Mouse (Mus musculus) limb, embryonic 13.5 days (tissue): ENCODE results near the gene Mylpf. TPM values are rescaled to one million over a fixed set of nuclear protein-coding genes. Genes with fewer than 3 reads are reported as not detected.

Experiments
- ATAC-seq: fragments of 200-750 bp; cut with Nextera tagmentation; 2 replicates; pipeline ENCODE4 v1.8.0; 2017; ENCODE audit warnings: low read depth, moderate number of reproducible peaks, moderate TSS enrichment; ENCODE audit not compliant: low FRiP score
- H3K27ac ChIP-seq: fragments of 300-500 bp; sonication (generic); 2 replicates; pipeline ENCODE4 v1.5.1; 2015; ENCODE audit warnings: inconsistent platforms, mild to moderate bottlenecking, moderate library complexity
- H3K27me3 ChIP-seq: fragments of 300-500 bp; sonication (generic); 2 replicates; pipeline ENCODE4 v1.6.1; 2015; ENCODE audit warnings: mild to moderate bottlenecking, inconsistent platforms
- H3K36me3 ChIP-seq: fragments of 300-500 bp; sonication (generic); 2 replicates; pipeline ENCODE4 v1.6.1; 2015; ENCODE audit warnings: inconsistent platforms, mild to moderate bottlenecking, moderate library complexity
- H3K4me1 ChIP-seq: fragments of 300-500 bp; sonication (generic); 2 replicates; pipeline ENCODE4 v1.6.1; 2015; ENCODE audit warnings: inconsistent platforms
- H3K4me2 ChIP-seq: fragments of 300-500 bp; sonication (generic); replicated peaks from 2 replicates; pipeline ENCODE4 v1.6.1; 2015; ENCODE audit warnings: inconsistent platforms, mild to moderate bottlenecking, moderate library complexity
- H3K4me3 ChIP-seq: fragments of 300-500 bp; sonication (generic); 2 replicates; pipeline ENCODE4 v1.5.1; 2015; ENCODE audit warnings: moderate library complexity, mild to moderate bottlenecking, inconsistent platforms
- H3K9ac ChIP-seq: fragments of 300-500 bp; sonication (generic); 2 replicates; pipeline ENCODE4 v1.6.1; 2015; ENCODE audit warnings: mild to moderate bottlenecking, inconsistent platforms
- H3K9me3 ChIP-seq: fragments of 300-500 bp; sonication (generic); 2 replicates; pipeline ENCODE4 v1.6.1; 2016; ENCODE audit warnings: inconsistent platforms
- WGBS: fragments of 180-500 bp; shearing (Covaris S2); methylation state at CpG from one replicate; pipeline ENCODE4 v1.1.7; 2015; 5-methylcytosine and 5-hydroxymethylcytosine counted together
- polyA plus RNA-seq: library from polyadenylated mRNA; unstranded; fragments of >200 nt; fragmentation: Nextera tagmentation; extraction: Ambion mirVana; gene quantifications from 2 replicates; pipeline ENCODE4 v1.2.1, GENCODE M21; 2015

Gene Mylpf
- polyA plus RNA-seq, 1 experiment from 2014 or later = 353 TPM

DNA sequence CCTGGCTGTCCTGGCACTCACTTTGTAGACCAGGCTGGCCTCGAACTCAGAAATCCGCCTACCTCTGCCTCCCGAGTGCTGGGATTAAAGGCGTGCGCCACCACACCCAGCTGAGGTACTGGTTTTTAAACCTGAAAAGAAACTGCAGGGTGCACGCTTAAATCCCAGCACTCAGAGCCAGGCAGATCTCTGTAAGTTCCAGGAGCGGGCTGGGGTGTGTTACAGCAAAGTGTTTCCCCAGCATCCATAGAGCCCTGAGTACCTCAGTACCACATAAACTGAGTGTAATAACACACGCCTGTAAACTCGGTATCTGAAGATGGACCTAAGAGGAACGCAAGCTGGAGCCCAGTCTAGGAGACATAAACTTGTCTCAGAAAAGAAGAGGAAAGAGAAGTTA lies 21.3 kb upstream of the Mylpf start:
- Histone ChIP-seq H3K4me3 (no peak overlapping the region), H3K4me2 (no peak overlapping the region), H3K36me3 (peaks cover 14% of the 10 kb centered on the region), H3K9ac (no peak overlapping the region), H3K27me3 (no peaks in the 10 kb centered on the region), H3K4me1 (no peaks in the 10 kb centered on the region), H3K9me3 (no peaks in the 10 kb centered on the region), H3K27ac (no peak overlapping the region)
- no peak for ATAC-seq
- WGBS = 73% methylated on average over 10 of the region's 10 CpGs

DNA sequence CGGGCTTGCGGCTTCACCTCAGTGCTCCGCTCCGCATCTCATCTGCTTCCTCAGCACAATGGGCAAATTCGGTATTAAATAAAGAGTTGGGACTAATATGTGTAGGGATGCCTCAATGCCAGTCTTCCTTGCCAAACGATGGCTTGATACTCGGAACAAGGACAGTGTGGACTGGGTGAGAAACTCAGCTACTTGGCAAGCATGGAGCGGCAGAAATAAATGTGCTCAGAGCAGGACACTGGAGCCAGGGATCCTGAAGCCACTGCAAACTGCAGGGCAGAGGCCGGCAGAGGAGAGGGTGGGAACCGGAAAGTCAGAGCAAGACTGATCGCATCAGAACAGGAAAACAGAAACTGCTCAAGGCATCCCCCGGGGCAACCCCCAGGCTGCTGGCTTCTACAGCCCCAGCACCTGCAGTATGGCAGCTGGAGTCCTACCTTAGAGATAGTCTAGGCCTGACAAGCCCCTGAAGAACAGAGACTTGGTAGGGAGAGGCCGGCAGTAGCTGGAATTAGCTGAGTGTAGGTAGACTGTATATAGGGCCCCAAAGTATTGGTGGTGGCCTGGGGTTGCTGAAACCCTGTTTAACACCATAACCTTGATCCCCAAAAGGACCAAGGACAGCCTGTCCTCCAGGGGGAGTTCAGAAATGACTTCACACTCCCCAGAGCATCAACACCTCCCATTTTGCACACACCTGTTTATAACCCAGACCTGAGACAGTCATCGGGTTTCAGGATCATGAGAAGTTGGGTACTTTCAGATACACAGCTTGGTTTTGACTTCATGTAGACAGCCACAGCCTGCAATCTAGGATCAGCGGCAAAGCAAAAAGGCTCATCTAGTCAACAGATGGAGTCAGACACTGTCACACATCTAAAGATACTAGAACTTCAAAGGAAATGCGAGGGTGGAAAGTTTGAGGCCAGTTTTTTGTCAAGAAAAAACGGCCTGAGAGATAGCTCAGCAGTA lies 20.1 kb upstream of the Mylpf start:
- no peak overlapping the region; the same call in 1 of the 2 replicates for H3K27ac ChIP-seq
- no peak for ATAC-seq

DNA sequence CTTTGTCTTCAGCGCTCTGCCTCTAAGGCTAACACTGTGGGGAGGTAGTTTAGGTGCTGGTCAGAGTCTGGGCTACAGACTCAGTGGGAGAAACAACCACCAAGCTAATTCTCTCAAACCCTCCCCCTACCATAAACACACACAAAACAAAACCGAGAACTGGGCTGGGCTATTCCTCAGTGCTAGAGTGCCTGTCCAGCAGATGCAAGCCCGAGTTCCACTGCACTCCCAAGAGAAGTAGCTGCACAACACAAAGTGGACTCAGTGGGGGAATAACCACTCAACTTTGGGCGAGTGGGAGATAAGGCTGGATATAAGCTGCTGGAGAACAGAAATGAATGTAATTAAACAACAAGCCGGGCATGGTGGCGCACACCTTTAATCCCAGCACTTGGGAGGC lies 18.0 kb upstream of the Mylpf start:
- no peak overlapping the region for H3K4me3 ChIP-seq
- H3K27me3 ChIP-seq = no peaks in the 10 kb centered on the region
- H3K36me3 ChIP-seq = peaks cover 38% of the 10 kb centered on the region
- 83% methylated on average over 6 of the region's 6 CpGs for WGBS
- no peak overlapping the region for H3K9ac ChIP-seq
- H3K4me1 ChIP-seq = peaks cover 18% of the 10 kb centered on the region
- ATAC-seq = no peak
- no peak overlapping the region for H3K4me2 ChIP-seq
- no peak overlapping the region for H3K27ac ChIP-seq
- H3K9me3 ChIP-seq = no peaks in the 10 kb centered on the region

More for the DNA sequence above, 20.1 kb upstream of the Mylpf start:
- Histone ChIP-seq H3K4me1 (peaks cover 2% of the 10 kb centered on the region; the same call in 1 of the 2 replicates), H3K4me2 (no peak overlapping the region), H3K4me3 (no peak overlapping the region), H3K36me3 (peaks cover 26% of the 10 kb centered on the region), H3K9ac (no peak overlapping the region), H3K27me3 (no peaks in the 10 kb centered on the region), H3K9me3 (no peaks in the 10 kb centered on the region)
- 76% methylated on average over 17 of the region's 17 CpGs for WGBS

DNA sequence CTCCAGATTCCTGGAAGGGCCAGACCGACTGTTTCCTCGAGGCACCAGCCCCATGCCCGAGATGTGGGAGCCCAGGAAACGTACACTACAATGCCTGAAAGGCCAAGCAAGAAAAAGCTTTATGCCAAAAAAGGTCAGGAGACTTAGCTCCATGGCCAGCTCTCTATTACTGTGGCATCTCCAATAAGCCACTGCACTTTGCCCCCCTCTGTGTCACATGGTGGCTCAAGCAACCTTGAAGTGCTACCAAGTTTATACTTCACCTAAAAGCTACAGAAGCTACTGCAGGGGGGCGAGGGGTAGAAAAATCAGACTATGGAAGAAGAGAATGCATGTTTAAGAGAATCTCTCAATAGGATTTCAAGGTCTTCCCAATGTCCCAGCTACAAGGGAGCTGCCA lies 15.7 kb upstream of the Mylpf start:
- Histone ChIP-seq H3K4me1 (peaks cover 28% of the 10 kb centered on the region), H3K27me3 (no peaks in the 10 kb centered on the region), H3K9ac (no peak overlapping the region), H3K4me2 (no peak overlapping the region), H3K27ac (no peak overlapping the region), H3K4me3 (no peak overlapping the region), H3K36me3 (peaks cover 51% of the 10 kb centered on the region), H3K9me3 (no peaks in the 10 kb centered on the region)
- no peak for ATAC-seq
- WGBS = 91% methylated on average over 5 of the region's 5 CpGs

DNA sequence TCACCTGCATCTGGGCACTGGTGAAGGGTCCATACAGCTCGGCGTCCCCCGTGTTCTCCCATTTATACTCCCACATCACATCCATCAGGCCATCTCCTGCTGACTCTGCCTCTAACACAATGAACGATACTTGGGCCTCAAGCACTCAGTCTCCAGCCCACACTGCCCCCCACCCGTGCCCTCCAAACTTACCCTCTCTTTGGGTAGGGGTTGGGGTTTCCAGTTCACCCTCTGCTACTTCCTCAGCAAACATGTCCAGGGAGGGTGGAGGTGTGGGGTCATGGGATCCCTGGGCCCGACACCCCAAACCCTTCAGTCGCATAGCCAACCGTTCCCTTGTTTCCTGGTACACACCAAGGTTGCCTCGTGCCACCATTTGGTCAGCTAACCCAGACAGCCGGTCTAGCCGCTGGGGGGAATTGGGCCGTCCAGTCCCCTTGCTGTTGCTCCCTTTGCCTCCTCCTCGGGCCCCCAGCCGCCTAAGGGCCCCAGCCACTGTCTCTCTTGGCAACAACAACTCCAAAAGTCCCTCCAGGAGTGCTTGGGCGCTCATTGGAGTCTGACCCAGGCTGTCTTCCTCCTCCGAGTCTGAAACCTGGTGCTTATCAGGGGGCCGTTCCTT lies 14.6 kb upstream of the Mylpf start:
- WGBS = 91% methylated on average over 17 of the region's 17 CpGs
- Histone ChIP-seq H3K4me3 (peak overlapping the region; percentile 71), H3K4me2 (peak overlapping the region; percentile 90), H3K9me3 (no peaks in the 10 kb centered on the region), H3K9ac (peak overlapping the region; percentile 78), H3K4me1 (peaks cover 28% of the 10 kb centered on the region), H3K36me3 (peaks cover 63% of the 10 kb centered on the region), H3K27me3 (no peaks in the 10 kb centered on the region), H3K27ac (no peak overlapping the region)
- ATAC-seq = no peak

DNA sequence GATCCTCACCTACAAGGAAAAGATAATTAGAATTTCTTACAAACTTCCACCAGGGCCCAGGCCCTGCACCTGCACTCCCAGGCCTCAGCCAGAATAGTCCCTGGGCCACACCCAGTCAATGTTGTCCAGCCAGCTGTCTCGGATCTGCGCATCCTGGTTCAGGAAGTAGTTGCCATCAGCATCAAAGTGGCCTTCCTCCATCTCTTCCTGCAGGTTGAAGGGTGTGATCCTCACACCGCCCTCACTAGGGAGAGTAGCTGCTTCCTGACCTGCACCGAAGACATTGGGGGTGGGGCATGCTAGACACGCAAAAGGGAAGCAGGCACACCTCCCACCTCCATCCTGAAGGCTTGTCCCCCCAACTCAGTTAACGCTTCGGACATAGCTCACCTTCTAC lies 14.1 kb upstream of the Mylpf start:
- H3K4me3 ChIP-seq = peak overlapping the region; percentile 71
- no peaks in the 10 kb centered on the region for H3K9me3 ChIP-seq
- peaks cover 68% of the 10 kb centered on the region for H3K36me3 ChIP-seq
- H3K27ac ChIP-seq = peak overlapping the region; percentile 90; the same call in 1 of the 2 replicates
- no peaks in the 10 kb centered on the region for H3K27me3 ChIP-seq
- peaks cover 28% of the 10 kb centered on the region for H3K4me1 ChIP-seq
- peak overlapping the region; percentile 78 for H3K9ac ChIP-seq
- WGBS = 76% methylated on average over 7 of the region's 7 CpGs
- no peak for ATAC-seq
- H3K4me2 ChIP-seq = peak overlapping the region; percentile 90

DNA sequence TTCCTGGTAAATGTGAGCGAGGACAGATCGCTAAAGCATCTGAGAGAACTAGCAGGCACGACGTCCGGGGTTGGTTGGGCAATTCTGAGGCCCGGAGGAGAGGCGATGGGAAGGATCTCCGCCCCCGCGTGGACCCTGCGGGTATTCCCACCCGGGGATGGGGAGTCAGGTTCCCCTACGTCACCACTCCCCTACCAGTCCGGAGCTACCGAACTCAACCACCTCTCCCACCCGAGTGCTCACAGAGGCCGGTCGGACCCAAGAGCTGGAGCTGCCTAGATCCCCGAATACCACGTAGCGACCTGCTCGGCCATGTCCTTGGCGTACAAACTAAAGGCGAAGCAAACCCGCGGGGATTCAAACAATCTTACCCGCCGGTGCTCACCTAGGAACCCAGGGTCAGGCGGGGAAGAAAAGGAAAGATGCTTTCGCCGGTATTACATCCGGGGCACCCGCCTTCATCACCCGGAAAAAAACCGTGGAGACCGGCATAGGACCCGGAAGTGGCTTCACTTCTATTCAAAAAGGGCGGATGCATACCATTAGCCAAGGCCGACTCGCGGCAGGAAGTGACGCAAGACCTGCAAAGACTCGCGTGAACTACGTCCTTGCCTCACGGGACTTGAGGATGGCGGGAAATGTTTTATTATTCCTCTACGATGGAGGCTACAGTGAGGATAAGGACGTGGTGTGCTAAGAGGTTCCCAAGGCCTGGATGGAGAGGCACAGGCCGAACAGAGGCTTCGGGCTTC lies 13.0 kb upstream of the Mylpf start, which contains the start of gene Cd2bp2:
Cd2bp2 (minus strand) TSS at position 507 of the 752 bp plus-strand sequence.
- Histone ChIP-seq H3K27ac (peak within 1 kb of the TSS; percentile 90), H3K27me3 (no peaks in the 10 kb centered on the region), H3K4me2 (peak within 1 kb of the TSS; percentile 90), H3K9me3 (no peaks in the 10 kb centered on the region), H3K4me3 (peak within 1 kb of the TSS; percentile 71), H3K4me1 (peaks cover 28% of the 10 kb centered on the region), H3K9ac (peak within 1 kb of the TSS; percentile 78), H3K36me3 (peaks cover 79% of the 10 kb centered on the region)
- WGBS = under 1% methylated on average over 51 of the region's 51 CpGs
- peak; percentile 96 for ATAC-seq

DNA sequence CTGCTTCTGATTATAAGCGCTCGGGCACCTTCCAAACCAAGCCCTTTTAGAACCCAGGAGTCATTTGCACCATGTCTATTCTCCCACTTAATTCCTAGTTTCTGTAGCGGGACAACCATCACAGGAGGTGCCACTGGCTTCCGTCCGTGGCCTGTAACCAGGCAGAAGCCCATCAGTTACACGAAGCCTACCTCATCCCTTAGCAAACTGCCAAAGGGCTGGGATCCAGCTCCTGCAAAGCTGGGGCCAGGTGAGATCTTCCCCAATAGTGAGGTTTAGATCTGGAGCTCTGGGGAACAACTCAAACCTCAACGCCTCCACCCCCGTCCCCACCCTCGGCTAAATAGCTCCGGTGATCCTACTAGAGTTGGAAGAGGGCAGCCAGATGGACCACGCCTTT lies 12.2 kb upstream of the Mylpf start:
- Histone ChIP-seq H3K36me3 (peaks cover 81% of the 10 kb centered on the region), H3K27ac (peak overlapping the region; percentile 88), H3K9me3 (no peaks in the 10 kb centered on the region), H3K27me3 (no peaks in the 10 kb centered on the region), H3K4me3 (peak overlapping the region; percentile 71), H3K4me2 (peak overlapping the region; percentile 69), H3K4me1 (peaks cover 28% of the 10 kb centered on the region), H3K9ac (peak overlapping the region; percentile 72)
- no peak for ATAC-seq
- 61% methylated on average over 11 of the region's 11 CpGs for WGBS

DNA sequence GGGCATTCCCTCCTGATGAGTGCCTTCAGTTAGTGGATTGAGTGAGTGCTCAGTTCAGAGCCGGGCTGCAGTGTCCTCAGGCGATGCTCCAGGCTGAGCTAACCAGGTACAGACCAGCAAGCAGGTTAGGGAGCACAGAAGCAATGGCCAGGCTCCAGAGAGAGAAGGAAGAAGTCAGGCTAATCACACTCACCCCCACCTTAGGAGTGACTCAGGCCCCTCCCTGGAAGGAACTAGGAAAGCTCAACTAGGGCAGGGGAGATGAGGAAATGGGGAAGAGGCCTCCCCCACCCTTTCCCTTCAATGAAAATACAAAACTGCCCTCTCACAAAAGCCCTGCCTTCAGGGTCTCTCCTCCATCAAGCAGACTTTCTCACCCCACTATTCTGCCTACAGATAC lies 2.1 kb upstream of the Mylpf start:
- H3K4me1 ChIP-seq = peaks cover 28% of the 10 kb centered on the region
- no peaks in the 10 kb centered on the region for H3K27me3 ChIP-seq
- H3K36me3 ChIP-seq = peaks cover 35% of the 10 kb centered on the region
- ATAC-seq = no peak
- WGBS = 51% methylated on average over 2 of the region's 2 CpGs
- H3K9ac ChIP-seq = peak overlapping the region; percentile 97
- H3K9me3 ChIP-seq = no peaks in the 10 kb centered on the region
- peak overlapping the region; percentile 84 for H3K27ac ChIP-seq
- H3K4me2 ChIP-seq = peak overlapping the region; percentile 98
- peak overlapping the region; percentile 91 for H3K4me3 ChIP-seq

DNA sequence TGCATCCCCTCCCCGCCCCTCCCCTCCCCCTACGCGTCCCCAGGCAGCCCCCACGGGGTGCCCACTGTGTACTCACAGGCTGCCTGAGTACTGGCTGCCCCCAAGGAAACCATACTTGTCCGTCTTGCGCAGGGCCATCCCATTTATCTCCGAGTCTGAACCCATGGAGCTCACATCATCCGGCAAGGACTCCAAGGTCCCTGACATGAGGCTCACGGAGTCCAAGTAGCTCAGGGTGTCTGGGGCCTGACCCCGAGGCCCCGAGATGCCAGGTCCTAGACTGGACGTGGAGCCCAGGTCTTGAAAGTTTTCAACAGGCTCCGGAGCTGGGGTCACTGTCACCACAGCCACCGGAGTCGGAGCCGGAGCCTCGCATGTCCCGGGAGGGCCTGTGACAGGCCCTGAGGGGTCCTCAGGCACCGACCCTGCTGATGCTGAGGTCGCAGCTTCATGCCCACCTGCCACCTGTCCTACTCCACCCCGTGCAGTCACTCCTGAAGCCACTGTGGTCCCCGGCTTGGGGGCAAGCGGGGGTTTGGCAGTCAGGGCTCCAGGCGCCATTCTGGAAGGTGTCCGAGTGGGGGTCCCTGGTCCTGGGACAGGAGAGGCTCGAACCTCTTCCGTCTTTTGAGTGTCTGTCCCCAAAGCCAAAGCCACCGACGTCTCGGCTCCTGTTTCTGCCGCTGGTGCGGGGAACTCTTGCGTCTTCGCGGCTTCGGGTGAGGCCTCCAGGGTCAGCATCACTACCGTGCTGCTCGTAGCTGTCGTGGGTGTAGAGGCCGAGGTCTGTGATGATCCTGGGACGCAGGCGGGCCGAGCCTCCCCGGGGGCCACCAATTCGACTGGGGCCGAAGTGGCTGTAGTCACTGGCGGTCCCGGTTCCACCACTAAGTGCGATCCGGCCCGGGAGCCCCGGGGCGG lies 1.1 kb upstream of the Mylpf start:
- Histone ChIP-seq H3K36me3 (peaks cover 24% of the 10 kb centered on the region), H3K9ac (peak overlapping the region; percentile 97), H3K4me1 (peaks cover 28% of the 10 kb centered on the region), H3K27me3 (no peaks in the 10 kb centered on the region), H3K4me2 (peak overlapping the region; percentile 98), H3K27ac (peak overlapping the region; percentile 84), H3K4me3 (peak overlapping the region; percentile 91), H3K9me3 (no peaks in the 10 kb centered on the region)
- ATAC-seq = no peak
- under 1% methylated on average over 51 of the region's 53 CpGs for WGBS

DNA sequence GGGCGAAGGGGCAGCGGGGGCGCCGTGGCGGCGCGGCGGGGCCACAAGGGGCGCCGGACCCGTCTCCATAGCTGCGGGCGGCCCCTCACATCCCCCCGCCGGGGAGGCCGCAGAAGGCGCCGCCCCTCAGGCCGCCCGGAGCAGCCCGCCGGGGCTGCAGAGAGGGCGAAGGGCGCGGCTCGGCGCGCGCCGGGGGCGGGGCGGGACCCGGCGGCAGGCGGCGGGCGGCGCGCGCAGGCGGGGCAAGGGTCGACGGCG lies 466 bp upstream of the Mylpf start, which contains the start of gene Tbc1d10b:
Tbc1d10b (minus strand) TSS at position 174 of the 258 bp plus-strand sequence.
- Histone ChIP-seq H3K9ac (peak within 1 kb of the TSS; percentile 97), H3K4me2 (peak within 1 kb of the TSS; percentile 98), H3K4me3 (peak within 1 kb of the TSS; percentile 91), H3K4me1 (peaks cover 28% of the 10 kb centered on the region), H3K27ac (peak within 1 kb of the TSS; percentile 84), H3K9me3 (no peaks in the 10 kb centered on the region), H3K36me3 (peaks cover 18% of the 10 kb centered on the region), H3K27me3 (no peaks in the 10 kb centered on the region)
- under 1% methylated on average over 30 of the region's 44 CpGs for WGBS
- ATAC-seq = peak; percentile 14
